Mouse (Mus musculus): Measurements from ENCODE around the gene Xpo1. TPM values are rescaled to one million over a fixed set of nuclear protein-coding genes. Genes with fewer than 3 reads are reported as not detected.
A peak's percentile ranks its signal among the peaks of the same experiment; 100 is the strongest.

Gene Xpo1
- total and polyA plus RNA-seq, 3 experiments, result 140 to 295 (median 246) TPM

- Histone ChIP-seq H3K79me2 (replicated peaks; ENCODE audit: control insufficient read depth, extremely low read depth, insufficient read depth, poor library complexity, severe bottlenecking) (peaks cover 35% of the 10 kb centered on the region), H3K27me3 (replicated peaks) (no peaks in the 10 kb centered on the region), H3K4me2 (ENCODE audit: insufficient read depth, low read depth, poor library complexity, severe bottlenecking) (peak overlapping the region; percentile 53), H3K36me3 (replicated peaks in 1 of 2; ENCODE audit: control insufficient read depth in 1 of 2, insufficient read depth in 1 of 2, low read length in 1 of 2) (peaks cover 0 to 5% of the 10 kb centered on the region in 2 experiments), H3K9ac (ENCODE audit: insufficient read depth, low read depth) (peak overlapping the region; percentile 82), H3K4me1 (ENCODE audit: control insufficient read depth in 1 of 2, insufficient read depth in 2 of 2) (peaks cover 0 to 17% of the 10 kb centered on the region in 2 experiments; a peak in 2 of 4 replicates), H3K9me3 (replicated peaks; ENCODE audit: low read length) (no peaks in the 10 kb centered on the region), H3K4me3 (replicated peaks in 1 of 3; ENCODE audit: low read depth in 2 of 3, low read length in 2 of 3, poor library complexity in 1 of 3) (peak overlapping the region; percentile 53 to 74 (median 66)), H3K27ac (ENCODE audit: insufficient read depth, low read depth) (no peak overlapping the region)
- TF ChIP-seq ZC3H11A (IDR thresholded peaks at IDR 0.05; ENCODE audit: low read depth, low read length) (no peak), GABPA (IDR thresholded peaks at IDR 0.05; ENCODE audit: insufficient replicate concordance, low read depth, low read length) (no peak), POLR2AphosphoS2 (IDR thresholded peaks at IDR 0.05; ENCODE audit: low read depth, low read length) (0 out of 2 replicates have a peak, but pooled peaks have one; percentile 5)
- in situ Hi-C loops (cut with MboI; ENCODE audit: low pct_ligation_motif_present, low pct_unique_long_range_greater_than_20kb, low sequenced_read_pairs) (no loop called here), dilution Hi-C loops (cut with MboI; ENCODE audit: extremely low pct_ligation_motif_present, extremely low pct_unique_long_range_greater_than_20kb, low sequenced_read_pairs) (no loop called here)
- DNase-seq (ENCODE audit: extremely low read depth), result peak; percentile 29
Measured at GRCm38 (mm10) chr11:23254548-23254947, 1.3 kb upstream of the Xpo1 start.

- TF ChIP-seq MEF2A (IDR thresholded peaks at IDR 0.05; ENCODE audit: borderline replicate concordance, low read depth, low read length), result no peak
- 0 out of 2 replicates have a peak, but pooled peaks have one; percentile 55 for TF ChIP-seq RCOR1 (conservative IDR thresholded peaks at IDR 0.05; ENCODE audit: low read depth, low read length)
- TF ChIP-seq UBTF (IDR thresholded peaks at IDR 0.05; ENCODE audit: low read depth, low read length), result peak; percentile 60
- peak; percentile 88 for TF ChIP-seq MAX (IDR thresholded peaks at IDR 0.05; ENCODE audit: low read length)
- peak; percentile 85 for TF ChIP-seq POLR2AphosphoS2 (IDR thresholded peaks at IDR 0.05; ENCODE audit: low read depth, low read length)
- no peak for TF ChIP-seq ELF1 (IDR thresholded peaks at IDR 0.05; ENCODE audit: low read depth, low read length)
- TF ChIP-seq POLR2A (IDR thresholded peaks at IDR 0.05; ENCODE audit: low read depth, low read length), result peak; percentile 84
- 0 out of 2 replicates have a peak, but pooled peaks have one; percentile 66 for TF ChIP-seq KAT2A (IDR thresholded peaks at IDR 0.05; ENCODE audit: insufficient replicate concordance, low read length)
- TF ChIP-seq ZKSCAN1 (IDR thresholded peaks at IDR 0.05; ENCODE audit: borderline replicate concordance, low read depth, low read length), result no peak
- TF ChIP-seq USF1 (IDR thresholded peaks at IDR 0.05; ENCODE audit: low read depth, low read length), result no peak
- peak; percentile 87 for TF ChIP-seq MXI1 (IDR thresholded peaks at IDR 0.05; ENCODE audit: low read depth, low read length)
- peak; percentile 91; the same call in 1 of the 2 replicates for TF ChIP-seq NELFE (IDR thresholded peaks at IDR 0.05; ENCODE audit: low read depth, low read length)
- TF ChIP-seq MYC (IDR thresholded peaks at IDR 0.05; ENCODE audit: low read depth, low read length), result peak; percentile 19; the same call in 1 of the 2 replicates
- TF ChIP-seq MAFK (IDR thresholded peaks at IDR 0.05; ENCODE audit: insufficient replicate concordance, low read length), result no peak; the same call in 1 of the 2 replicates
- TF ChIP-seq ETS1 (conservative IDR thresholded peaks at IDR 0.05; ENCODE audit: low read depth, low read length), result peak; percentile 23; the same call in 1 of the 2 replicates
- TF ChIP-seq ZC3H11A (IDR thresholded peaks at IDR 0.05; ENCODE audit: low read depth, low read length), result no peak
- TF ChIP-seq MAZ (IDR thresholded peaks at IDR 0.05; ENCODE audit: low read depth, low read length), result no peak
- TF ChIP-seq EP300 (IDR thresholded peaks at IDR 0.05; ENCODE audit: low read length), result peak; percentile 32; the same call in 1 of the 2 replicates
- TF ChIP-seq CHD1 (IDR thresholded peaks at IDR 0.05; ENCODE audit: low read depth, low read length), result 0 out of 2 replicates have a peak, but pooled peaks have one; percentile 66
- TF ChIP-seq SIN3A (IDR thresholded peaks at IDR 0.05; ENCODE audit: low read length), result no peak; the same call in 1 of the 2 replicates
- TF ChIP-seq BHLHE40 (IDR thresholded peaks at IDR 0.05; ENCODE audit: low read depth, low read length), result peak; percentile 95
- peak overlapping the region; percentile 53 for H3K4me2 ChIP-seq (ENCODE audit: insufficient read depth, low read depth, poor library complexity, severe bottlenecking)
- peaks cover 0 to 7% of the 10 kb centered on the region in 2 experiments for H3K36me3 ChIP-seq (replicated peaks in 1 of 2; ENCODE audit: control insufficient read depth in 1 of 2, insufficient read depth in 1 of 2, low read length in 1 of 2)
- no peaks in the 10 kb centered on the region for H3K9me3 ChIP-seq (replicated peaks; ENCODE audit: low read length)
- in situ Hi-C loops (cut with MboI; ENCODE audit: low pct_ligation_motif_present, low pct_unique_long_range_greater_than_20kb, low sequenced_read_pairs) (no loop called here), dilution Hi-C loops (cut with MboI; ENCODE audit: extremely low pct_ligation_motif_present, extremely low pct_unique_long_range_greater_than_20kb, low sequenced_read_pairs) (no loop called here)
- peaks cover 40% of the 10 kb centered on the region for H3K79me2 ChIP-seq (replicated peaks; ENCODE audit: control insufficient read depth, extremely low read depth, insufficient read depth, poor library complexity, severe bottlenecking)
- DNase-seq (ENCODE audit: extremely low read depth), result no peak
- H3K27me3 ChIP-seq (replicated peaks), result no peaks in the 10 kb centered on the region
- H3K4me1 ChIP-seq (ENCODE audit: control insufficient read depth in 1 of 2, insufficient read depth in 2 of 2), result peaks cover 0 to 19% of the 10 kb centered on the region in 2 experiments; a peak in 2 of 4 replicates
- peak overlapping the region; percentile 35; the same call in 1 of the 2 replicates for H3K27ac ChIP-seq (ENCODE audit: insufficient read depth, low read depth)
- H3K4me3 ChIP-seq (replicated peaks in 1 of 3; ENCODE audit: low read depth in 2 of 3, low read length in 2 of 3, poor library complexity in 1 of 3), result peak overlapping the region; percentile 53 to 74 (median 66)
- H3K9ac ChIP-seq (ENCODE audit: insufficient read depth, low read depth), result peak overlapping the region; percentile 82
Measured at GRCm38 (mm10) chr11:23255053-23255426, 801 bp upstream of the Xpo1 start.

Measured in CH12.LX (cell line).